Mouse (Mus musculus) telencephalon, adult 2 months (tissue): ENCODE measurements around the gene Cnpy3.

Experiments used
- DNase-seq: peaks from one replicate; pipeline ENCODE4 v3.0.0-alpha.2; 2011; ENCODE audit warnings: low read depth, low spot score

Cnpy3 gene

GRCm38 (mm10) chr17:46764916-46765315 lies 12.9 kb upstream of the Cnpy3 start:
- DNase-seq, result peak; percentile 75

DNA sequence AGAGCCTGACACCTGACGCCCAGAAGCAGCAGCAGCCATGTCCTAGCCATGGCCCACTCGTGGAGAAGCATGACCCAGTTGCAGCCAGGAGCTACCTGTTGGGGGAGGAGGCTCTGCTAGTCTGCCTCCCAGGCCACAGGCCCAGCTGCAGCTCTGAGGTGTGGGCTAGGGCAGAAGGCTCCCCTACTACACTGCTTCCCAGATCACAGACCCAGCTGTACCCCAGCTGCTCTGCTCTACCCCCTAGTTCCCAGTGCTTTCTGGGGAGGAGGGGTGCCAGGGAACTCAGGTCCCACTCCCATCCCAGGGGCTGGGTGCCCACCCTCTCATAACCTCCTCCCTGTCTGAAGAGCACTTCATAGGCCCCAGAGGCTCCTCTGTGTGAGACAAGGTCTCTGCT lies 11.5 kb upstream of the Cnpy3 start, which contains the start of gene Ptcra:
Gene Ptcra, minus strand, starts transcription at position 169 of the 400 bp plus-strand sequence.
- no peak for DNase-seq

DNA sequence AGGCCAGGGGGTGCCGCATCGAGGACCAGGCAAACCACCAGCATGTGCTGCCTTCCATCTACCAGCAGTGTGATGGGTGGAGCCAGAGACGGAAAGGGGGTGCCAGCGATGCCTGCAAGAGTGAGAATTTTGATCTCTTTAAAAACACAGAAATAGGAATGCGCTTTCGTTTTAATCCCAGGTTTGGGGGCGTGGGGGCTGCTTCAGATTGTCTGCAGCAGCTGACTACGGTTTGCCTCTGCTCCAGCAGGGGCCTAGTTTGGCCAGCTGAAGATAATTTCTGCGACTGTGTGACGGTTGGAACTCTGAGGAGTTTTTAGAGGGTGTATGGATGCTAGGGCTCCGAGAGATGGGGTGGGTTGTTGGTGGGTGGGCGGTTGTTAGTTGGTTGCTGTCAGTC lies 6.7 kb upstream of the Cnpy3 start:
- DNase-seq, result no peak

DNA sequence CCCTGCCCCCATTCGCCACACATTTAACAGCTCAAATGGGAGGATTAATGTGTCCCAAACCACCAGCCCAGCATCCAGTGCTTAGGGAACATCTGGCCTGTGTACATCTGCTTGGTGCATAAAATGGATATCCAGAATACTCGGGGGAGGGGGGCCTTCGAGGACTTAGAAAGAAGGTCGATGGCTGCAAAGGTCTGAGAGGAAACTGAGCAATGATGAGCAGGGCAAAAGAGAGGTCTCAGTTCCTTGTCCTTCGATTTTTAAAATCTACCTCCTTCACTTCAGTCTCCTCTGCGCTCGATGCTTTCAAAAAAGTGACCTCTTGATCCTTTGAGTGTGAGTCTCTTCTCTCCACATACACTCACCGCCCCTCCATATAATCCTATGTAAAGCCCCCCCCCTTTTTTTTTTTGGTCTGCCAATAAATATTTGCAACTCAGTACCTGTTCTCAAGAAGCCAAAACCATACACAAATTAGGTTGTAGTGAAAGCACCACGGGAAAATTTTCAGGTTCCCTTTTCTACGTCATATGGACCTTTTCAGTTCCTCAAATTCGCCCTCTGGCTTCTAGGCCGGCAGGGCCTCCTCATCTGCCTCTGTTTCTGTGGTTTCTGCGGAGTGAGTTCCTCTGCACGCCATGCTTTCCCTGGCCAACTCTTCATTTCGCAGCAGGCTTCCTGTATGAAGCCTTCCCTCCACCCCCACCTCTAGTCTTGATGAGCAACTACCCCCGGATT lies 789 bp downstream of the Cnpy3 start:
- peak; percentile 50 for DNase-seq

DNA sequence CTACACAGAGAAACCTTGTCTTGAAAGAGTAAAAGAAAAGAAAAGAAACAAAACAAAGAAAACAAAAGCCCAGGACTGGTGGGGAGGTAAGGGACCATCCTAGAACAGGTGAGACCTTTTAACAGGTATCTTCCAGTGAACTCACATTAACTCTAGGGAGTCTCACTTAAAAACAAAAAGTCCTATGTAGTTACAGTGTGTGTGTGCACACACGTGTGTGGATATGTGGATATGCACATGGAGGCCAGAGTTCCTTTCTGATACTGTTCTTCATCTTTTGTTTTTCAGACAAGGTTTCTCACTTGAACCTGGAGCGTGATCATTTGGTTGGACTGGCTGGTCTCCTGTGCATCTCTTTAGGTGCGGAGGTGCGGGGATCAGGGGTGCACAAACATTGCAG lies 1.4 kb downstream of the Cnpy3 start:
- no peak for DNase-seq

- no peak for DNase-seq
These were observed 2.7 kb downstream of the Cnpy3 start for GRCm38 (mm10) chr17:46749282-46749681.

- no peak for DNase-seq
These were observed 4.2 kb downstream of the Cnpy3 start for GRCm38 (mm10) chr17:46747806-46748205.

- no peak for DNase-seq
These were observed 4.8 kb downstream of the Cnpy3 start for GRCm38 (mm10) chr17:46747234-46747633.

- DNase-seq, result no peak
These were observed 6.5 kb downstream of the Cnpy3 start for GRCm38 (mm10) chr17:46745506-46745905.

DNA sequence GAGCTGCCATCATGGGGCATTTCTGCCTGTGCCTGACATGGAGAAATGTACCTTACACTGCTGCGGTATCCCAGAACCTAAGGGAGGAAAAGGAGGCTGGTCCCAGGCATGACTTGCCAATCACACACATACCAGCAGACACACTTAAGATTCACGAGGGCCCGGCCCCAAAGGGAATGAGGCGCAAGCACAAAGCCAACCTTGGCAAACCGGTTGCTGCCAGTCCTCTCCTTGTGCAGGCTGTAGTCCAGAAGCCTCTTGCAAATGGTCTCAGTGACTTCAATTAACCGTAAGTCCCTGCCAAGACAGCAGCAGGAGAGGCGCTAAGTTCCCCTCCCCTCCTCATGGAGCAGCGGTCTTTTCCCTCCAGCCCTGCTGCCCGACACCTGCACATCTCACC lies 9.0 kb downstream of the Cnpy3 start:
- DNase-seq, result no peak

- DNase-seq, result no peak
These were observed 10.7 kb downstream of the Cnpy3 start for GRCm38 (mm10) chr17:46741305-46741704.

DNA sequence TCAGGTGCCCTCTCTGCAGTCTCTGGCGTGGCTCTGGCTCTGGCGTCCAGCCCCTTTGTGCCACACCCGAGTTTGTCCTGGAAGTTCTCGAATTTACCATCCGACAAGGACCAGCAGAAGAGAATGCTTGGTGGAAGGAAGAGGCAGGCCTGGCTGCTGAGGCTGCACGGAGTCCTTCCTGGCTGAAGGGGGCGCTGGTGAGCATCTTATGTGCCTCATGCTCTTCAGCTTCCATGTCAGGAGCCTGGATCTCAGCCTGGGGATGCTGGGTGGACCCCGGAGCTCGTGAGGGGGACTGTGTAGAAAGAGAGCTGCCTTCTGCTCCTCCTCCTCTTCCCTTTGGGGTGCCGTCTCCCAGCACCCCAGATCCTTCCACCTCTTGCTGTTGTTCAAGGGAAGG lies 15.9 kb downstream of the Cnpy3 start:
- DNase-seq, result no peak

DNA sequence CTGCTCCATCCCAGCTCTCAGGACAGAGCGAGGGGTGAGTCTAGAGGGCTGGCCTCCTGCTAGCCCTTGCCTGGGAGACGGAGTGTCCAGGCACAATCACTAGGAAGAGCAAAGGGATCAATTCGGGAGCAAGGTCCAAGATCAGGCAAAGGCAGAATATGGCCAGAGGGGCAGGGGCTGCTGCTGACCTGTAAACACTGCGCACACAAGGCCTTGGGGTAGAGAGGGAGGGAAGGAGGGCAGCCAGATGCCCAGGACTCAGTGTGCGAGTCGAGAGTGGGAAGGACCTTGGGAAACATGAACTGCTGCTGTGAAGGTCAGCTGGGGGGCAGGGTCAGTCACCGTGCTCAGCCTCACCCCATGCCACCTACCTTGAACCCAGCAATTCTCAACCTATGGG lies 16.7 kb downstream of the Cnpy3 start:
- no peak for DNase-seq

DNA sequence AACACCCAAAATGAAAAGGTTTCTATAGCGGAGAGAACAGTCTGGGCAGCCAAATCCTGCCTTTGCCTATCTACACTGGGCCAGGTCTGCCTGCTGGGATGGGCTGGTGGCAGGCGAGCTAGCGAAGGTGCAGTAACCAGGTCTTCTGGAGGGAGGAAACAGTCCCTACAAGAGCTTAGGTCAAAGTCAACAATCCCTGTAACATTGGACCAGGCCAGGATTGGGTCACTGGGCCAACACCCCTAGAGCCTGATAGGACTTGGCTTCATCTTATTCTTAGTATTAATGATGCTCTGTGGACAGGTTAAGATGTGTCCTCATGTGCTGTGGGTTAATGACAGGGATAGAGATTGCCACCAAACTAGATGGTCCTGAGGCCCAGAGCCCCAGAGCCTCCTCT lies 18.0 kb downstream of the Cnpy3 start:
- no peak for DNase-seq

DNA sequence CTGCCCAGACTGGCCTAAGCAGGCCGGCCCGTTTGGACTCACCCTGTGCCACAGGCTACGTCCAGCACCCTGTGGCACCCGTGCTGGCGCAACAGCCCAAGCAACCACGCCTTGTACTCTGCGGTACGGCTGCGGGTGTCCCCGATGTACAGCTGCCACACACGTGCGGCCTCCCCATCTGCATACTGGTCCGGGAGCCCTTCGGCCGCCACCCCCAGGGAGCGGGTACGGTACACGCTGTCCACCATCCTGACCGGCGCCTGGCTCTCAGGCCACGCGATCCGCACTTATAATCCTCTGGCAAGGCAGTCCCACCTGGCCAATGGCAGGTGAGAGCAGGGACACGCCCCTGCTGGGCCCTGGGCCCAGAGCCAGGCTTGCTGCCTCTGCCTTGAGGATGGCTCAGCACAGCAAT lies 23.1 kb downstream of the Cnpy3 start, which contains the start of gene Gnmt:
Gene Gnmt, minus strand, starts transcription at position 265 of the 415 bp plus-strand sequence.
- DNase-seq, result no peak

GRCm38 (mm10) chr17:46728496-46728895 lies 23.5 kb downstream of the Cnpy3 start:
- no peak for DNase-seq

DNA sequence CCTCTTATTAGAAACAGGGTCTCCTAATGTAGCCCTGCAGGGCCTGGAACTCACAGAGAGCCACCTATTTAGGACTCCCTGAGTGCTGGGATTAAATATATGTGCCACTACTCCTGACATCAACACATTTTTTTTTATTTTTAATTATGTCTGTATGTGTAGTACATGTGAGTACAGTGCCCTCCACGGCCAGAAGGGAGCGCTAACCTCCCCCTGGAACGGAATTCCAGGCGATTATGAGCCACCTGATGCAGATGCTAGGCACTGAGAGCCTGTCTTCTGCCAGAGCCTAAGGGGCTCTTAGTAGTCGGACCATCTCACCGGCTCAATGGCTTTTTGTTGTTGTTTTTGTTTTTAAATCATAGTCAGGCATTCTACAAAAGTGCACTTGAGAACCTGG lies 24.0 kb downstream of the Cnpy3 start:
- no peak for DNase-seq

DNA sequence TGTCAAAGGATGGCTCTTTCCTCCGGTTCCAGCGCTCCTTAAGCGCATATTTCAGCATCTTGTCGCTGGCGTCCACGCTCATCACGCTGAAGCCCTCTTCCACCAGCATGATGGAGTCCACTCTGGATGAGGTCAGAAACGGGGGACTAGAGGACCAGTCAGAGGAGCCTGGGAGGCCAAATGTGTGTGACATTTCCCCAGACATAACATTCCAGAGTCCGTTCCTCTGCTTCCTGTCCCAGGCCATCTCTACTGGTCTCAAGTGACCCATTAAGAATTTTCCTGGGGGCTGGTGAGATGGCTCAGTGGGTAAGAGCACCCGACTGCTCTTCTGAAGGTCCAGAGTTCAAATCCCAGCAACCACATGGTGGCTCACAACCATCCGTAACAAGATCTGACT lies 24.7 kb downstream of the Cnpy3 start:
- DNase-seq, result no peak

DNA sequence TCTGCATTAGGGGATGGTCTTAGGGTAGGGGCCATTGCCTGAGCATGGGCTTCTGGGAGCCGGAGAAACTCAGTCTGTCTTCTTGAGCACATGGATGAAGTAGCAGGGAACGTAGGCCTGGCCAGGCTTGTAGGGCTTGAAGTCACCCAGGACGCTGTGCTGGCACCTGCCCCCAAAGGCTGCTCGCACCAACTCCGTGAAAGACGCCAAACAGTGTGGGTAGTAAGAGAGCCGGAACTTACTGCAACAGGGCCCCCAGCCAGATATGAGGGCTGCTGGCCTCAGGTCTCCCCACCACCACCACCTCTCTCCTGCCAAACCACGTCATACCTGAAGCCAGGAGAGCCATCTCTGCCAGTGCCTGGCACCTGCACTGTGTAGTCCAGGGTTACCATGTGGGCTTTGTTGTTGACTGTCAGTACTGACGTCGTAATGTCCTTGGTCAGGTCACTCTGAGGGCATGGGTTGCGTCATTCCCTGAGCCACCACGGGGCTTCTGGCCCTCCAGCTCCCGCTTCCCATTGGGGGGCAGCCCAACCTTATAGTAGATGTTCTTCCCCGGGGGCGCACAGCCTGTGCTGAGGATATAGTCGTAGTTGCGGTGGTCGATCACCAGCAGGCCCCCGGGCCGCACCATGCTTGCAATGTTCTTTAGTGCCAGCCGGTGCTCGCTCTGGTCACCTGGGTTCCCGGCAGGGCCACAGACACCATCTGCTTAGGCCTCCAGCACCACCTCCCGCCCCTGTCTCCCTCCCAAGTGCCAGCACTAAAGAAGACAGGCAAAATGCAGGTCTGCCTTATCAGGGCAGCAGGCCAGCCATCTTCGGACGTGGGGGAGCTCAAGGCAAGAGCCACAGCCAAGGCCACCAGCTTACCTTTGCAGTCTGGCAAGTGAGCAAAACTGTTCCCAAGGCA lies 26.0 kb downstream of the Cnpy3 start:
- DNase-seq, result no peak

GRCm38 (mm10) chr17:46725273-46725672 lies 26.7 kb downstream of the Cnpy3 start:
- no peak for DNase-seq

DNA sequence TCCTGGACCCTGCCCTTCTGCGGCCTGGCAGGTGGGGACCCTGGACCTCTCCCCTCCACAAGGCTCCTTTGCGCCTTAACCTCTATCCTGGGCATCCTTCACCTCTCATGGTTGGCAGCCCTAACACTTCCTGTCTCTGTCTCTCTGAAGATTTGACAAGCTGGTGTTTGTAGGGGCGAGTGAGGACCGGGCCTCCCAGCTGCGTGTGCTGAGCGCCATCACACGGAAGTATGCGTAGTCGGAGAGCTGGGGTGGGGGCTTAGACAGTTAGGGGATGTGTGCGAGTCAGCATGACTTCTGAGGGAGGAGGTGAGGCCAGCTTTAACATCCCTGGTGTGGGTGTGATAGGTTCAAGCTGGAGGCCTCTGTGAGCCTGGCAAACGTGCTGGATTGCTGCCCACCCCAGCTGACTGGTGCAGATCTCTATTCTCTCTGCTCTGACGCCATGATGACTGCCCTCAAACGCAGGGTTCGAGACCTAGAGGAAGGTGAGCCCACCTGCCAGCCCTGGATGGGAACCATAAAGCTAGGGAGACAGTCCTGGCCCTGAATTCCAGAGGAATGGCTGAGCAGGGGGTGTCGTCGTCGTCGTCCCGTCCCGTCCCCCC lies 27.4 kb downstream of the Cnpy3 start:
- no peak for DNase-seq

- DNase-seq, result no peak
These were observed 30.9 kb downstream of the Cnpy3 start for GRCm38 (mm10) chr17:46721077-46721476.
